Mouse (Mus musculus) liver, embryonic 14.5 days (tissue): ENCODE measurements at regions not wholly inside any gene's neighbourhood (a gene's known extent, or its start where the extent isn't known, plus 50 kb on each side); places are given as distances from the start of the nearest gene placed in this dataset.

Experiments used
- ATAC-seq: fragments of 200-750 bp; cut with Nextera tagmentation; 2 replicates; pipeline ENCODE4 v1.8.0; 2017; ENCODE audit warnings: moderate number of reproducible peaks, mild to moderate bottlenecking, moderate library complexity; ENCODE audit not compliant: insufficient read depth
- DNase-seq, 3 experiments: peaks; one replicate each; pipeline ENCODE4 v3.0.0-alpha.2; 2012 to 2013; ENCODE audit warnings: low read depth in 3 of 3, low spot score in 3 of 3
- H3K27ac ChIP-seq: fragments of 300-500 bp; sonication (generic); 2 replicates; pipeline ENCODE4 v1.5.1; 2014; ENCODE audit warnings: moderate library complexity, mild to moderate bottlenecking, control low read depth, inconsistent platforms
- H3K27me3 ChIP-seq: fragments of 300-500 bp; sonication (generic); 2 replicates; pipeline ENCODE4 v1.6.1; 2014; ENCODE audit warnings: mild to moderate bottlenecking, low read length, moderate library complexity; ENCODE audit not compliant: control insufficient read depth, insufficient read depth
- H3K36me3 ChIP-seq: fragments of 300-500 bp; sonication (generic); replicated peaks from 2 replicates; pipeline ENCODE4 v1.6.1; 2014; ENCODE audit warnings: low read depth; ENCODE audit not compliant: control insufficient read depth, insufficient read depth
- H3K4me1 ChIP-seq, 2 experiments: fragments of 200-500 bp in 1 of 2; fragments of 300-500 bp in 1 of 2; sonication (generic) in 1 of 2; replicated peaks; 2 replicates each; pipeline ENCODE4 v1.6.1; 2012 to 2014; ENCODE audit warnings: antibody characterized with exemption in 1 of 2, inconsistent platforms in 1 of 2, low read length in 1 of 2; ENCODE audit not compliant: control insufficient read depth in 2 of 2, insufficient read depth in 2 of 2
- H3K4me2 ChIP-seq: fragments of 300-500 bp; sonication (generic); 2 replicates; pipeline ENCODE4 v1.6.1; 2014; ENCODE audit warnings: low read depth, mild to moderate bottlenecking, control low read depth, moderate library complexity
- H3K4me3 ChIP-seq, 2 experiments: fragments of 200-500 bp in 1 of 2; fragments of 300-500 bp in 1 of 2; sonication (generic) in 1 of 2; 2 replicates each; pipeline ENCODE4 v1.5.1; 2012 to 2014; ENCODE audit warnings: low read depth in 2 of 2, low read length in 2 of 2, mild to moderate bottlenecking in 2 of 2, control low read depth in 1 of 2, inconsistent platforms in 1 of 2, moderate library complexity in 1 of 2; ENCODE audit not compliant: insufficient read depth in 1 of 2
- H3K9ac ChIP-seq: fragments of 300-500 bp; sonication (generic); replicated peaks from 2 replicates; pipeline ENCODE4 v1.6.1; 2014; ENCODE audit warnings: mild to moderate bottlenecking, control low read depth, moderate library complexity
- H3K9me3 ChIP-seq: fragments of 300-500 bp; sonication (generic); 2 replicates; pipeline ENCODE4 v1.6.1; 2016; ENCODE audit warnings: low read length, mixed read lengths; ENCODE audit not compliant: control insufficient read depth
- CTCF ChIP-seq: IDR thresholded peaks from 2 replicates; pipeline ENCODE4 v1.5.1; 2016; ENCODE audit warnings: antibody characterized with exemption, low read depth, control low read depth
- EP300 ChIP-seq: IDR thresholded peaks from 2 replicates; pipeline ENCODE4 v1.6.1; 2016; ENCODE audit warnings: antibody characterized with exemption, low read depth
- WGBS: fragments of 180-500 bp; shearing (Covaris S2); extraction: QIAGEN DNeasy Blood & Tissue Kit; methylation state at CpG from one replicate; pipeline ENCODE4 v1.1.7; 2014; ENCODE audit not compliant: insufficient replicate concordance; 5-methylcytosine and 5-hydroxymethylcytosine counted together

DNA sequence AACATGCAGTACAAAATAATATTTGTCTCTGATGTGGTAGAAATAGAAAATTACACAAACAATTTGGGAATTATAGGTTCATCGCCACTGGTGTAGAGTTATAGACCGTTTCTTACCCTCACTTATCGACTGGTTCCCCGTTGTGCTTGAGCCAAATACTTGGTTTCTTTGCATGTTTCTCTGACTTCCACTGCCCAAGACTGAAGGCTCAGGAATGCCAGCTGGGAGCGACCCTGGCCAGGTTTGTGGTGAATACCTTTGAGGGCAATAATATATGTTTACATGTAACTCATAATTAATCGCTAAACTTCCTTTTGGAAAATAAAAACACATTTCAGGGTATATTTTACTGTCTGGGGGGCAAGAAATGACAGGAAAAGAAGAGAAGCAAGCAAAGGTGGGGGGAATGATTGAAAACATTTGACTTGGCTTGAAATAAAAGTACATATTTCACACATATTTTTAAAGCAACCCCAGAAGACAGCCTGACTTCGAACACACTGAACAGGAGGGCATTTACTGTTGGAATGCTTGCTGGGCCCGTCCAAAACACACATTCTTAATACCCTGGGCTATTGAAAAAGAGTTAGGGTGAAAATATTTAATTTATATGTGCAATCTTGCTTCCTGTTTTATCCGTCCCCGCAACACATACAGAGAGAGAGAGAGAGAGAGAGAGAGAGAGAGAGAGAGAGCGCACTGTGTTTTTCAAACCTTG is 75.3 kb upstream of the Ccn2 start:
- no peaks in the 10 kb centered on the region for H3K9me3 ChIP-seq
- H3K4me1 ChIP-seq = no peaks in the 10 kb centered on the region
- no peak for ATAC-seq
- H3K4me2 ChIP-seq = no peak overlapping the region
- H3K27ac ChIP-seq = no peak overlapping the region
- TF ChIP-seq EP300 (no peak), CTCF (no peak)
- no peak overlapping the region for H3K4me3 ChIP-seq
- no peaks in the 10 kb centered on the region for H3K27me3 ChIP-seq
- H3K36me3 ChIP-seq = no peaks in the 10 kb centered on the region
- no peak overlapping the region for H3K9ac ChIP-seq
- 70% methylated on average over 11 of the region's 11 CpGs for WGBS
- no peak for DNase-seq

DNA sequence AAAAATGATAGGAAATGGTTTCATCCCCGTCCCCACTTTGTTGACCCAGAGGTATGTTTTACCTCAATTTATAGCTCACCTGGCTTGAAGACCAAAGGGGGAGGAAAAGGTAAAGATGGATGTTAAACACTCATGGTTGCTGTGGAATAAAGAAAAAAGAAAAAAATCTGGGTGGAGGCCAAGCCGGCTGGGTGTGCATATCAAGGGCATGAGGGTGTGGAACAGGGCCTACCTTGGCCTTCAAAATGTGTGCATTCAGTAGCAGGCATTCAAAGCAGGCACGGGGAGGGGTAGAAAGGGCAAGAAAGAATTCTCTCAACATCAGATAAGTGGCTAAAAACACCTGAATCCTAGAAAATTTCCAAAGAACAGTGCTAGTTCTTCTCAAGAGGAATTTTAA is 74.7 kb upstream of the Ccn2 start:
- WGBS = 55% methylated on average over 3 of the region's 3 CpGs
- no peak overlapping the region for H3K27ac ChIP-seq
- no peaks in the 10 kb centered on the region for H3K9me3 ChIP-seq
- H3K4me2 ChIP-seq = no peak overlapping the region
- no peak overlapping the region for H3K9ac ChIP-seq
- no peak overlapping the region for H3K4me3 ChIP-seq
- no peak for ATAC-seq
- DNase-seq = no peak
- no peaks in the 10 kb centered on the region for H3K4me1 ChIP-seq
- TF ChIP-seq CTCF = no peak
- no peak for TF ChIP-seq EP300
- no peaks in the 10 kb centered on the region for H3K27me3 ChIP-seq
- no peaks in the 10 kb centered on the region for H3K36me3 ChIP-seq

DNA sequence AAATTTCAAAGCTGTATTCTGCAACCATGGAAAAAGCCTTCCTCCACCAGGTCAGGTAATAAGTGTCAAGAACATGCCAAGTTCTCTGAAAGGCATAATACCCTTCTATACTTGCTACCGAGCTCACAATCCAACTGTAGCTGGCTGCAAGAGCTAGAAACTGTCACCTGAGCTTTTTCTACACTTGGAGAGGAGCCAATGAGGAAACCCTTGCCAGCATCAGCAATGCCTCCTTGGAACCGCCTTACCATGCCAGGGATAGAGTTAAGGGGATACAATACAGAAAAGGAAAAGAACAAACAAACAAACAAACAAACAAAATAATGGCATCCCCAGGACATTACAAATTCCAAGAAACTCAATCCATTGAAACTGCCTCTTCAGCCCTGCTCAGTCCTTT is 62.5 kb upstream of the Ccn2 start:
- no peak overlapping the region for H3K9ac ChIP-seq
- H3K4me3 ChIP-seq = no peak overlapping the region
- H3K4me1 ChIP-seq = no peaks in the 10 kb centered on the region
- H3K36me3 ChIP-seq = no peaks in the 10 kb centered on the region
- no peak overlapping the region for H3K4me2 ChIP-seq
- no peaks in the 10 kb centered on the region for H3K27me3 ChIP-seq
- no peak overlapping the region for H3K27ac ChIP-seq
- DNase-seq = no peak
- ATAC-seq = no peak
- TF ChIP-seq EP300 (no peak), CTCF (no peak)
- 59% methylated on average over 2 of the region's 2 CpGs for WGBS
- H3K9me3 ChIP-seq = no peaks in the 10 kb centered on the region

DNA sequence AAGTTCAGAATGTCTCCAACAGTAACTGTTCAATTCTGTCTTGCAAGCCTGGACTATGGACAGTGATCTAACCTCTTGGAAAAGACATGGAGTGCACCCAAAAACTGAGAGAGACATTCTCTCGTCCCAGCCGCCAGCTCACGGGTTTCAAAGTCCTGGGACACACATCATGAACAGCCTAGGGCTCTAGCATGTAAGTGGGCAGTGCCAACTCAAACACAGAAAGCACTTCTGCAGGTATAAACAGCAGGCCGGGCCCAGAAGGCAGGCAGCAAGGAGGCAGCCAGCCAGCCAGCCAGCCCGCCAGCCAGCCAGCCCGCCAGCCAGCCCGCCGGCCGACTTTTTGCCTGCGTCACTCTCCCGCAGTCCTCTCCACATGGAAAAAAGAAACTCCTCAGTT is 60.3 kb upstream of the Ccn2 start:
- DNase-seq (no peak), ATAC-seq (no peak)
- no peaks in the 10 kb centered on the region for H3K9me3 ChIP-seq
- H3K27ac ChIP-seq = no peak overlapping the region
- no peak for TF ChIP-seq EP300
- no peak for TF ChIP-seq CTCF
- no peak overlapping the region for H3K4me2 ChIP-seq
- no peaks in the 10 kb centered on the region for H3K4me1 ChIP-seq
- no peaks in the 10 kb centered on the region for H3K36me3 ChIP-seq
- no peak overlapping the region for H3K4me3 ChIP-seq
- H3K9ac ChIP-seq = no peak overlapping the region
- WGBS = 77% methylated on average over 11 of the region's 11 CpGs
- no peaks in the 10 kb centered on the region for H3K27me3 ChIP-seq

DNA sequence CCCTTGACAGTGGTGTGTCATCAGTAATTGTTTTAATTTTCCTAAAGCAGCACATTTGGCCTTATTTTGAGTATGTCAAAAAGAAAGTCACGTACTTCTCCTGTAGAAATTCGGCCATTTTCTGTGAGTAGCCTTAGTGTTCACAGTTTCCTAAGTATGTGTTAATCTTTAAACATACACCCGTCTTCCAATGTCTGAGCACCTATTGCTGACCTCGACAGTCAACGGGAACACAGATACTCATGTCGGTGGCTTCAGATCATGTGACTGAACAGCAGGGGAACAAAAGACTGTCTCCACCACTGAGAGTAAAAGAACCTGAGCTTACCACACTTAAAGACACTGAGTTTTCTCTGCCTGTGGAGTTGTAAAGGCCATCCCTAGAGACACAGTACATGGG is 59.8 kb upstream of the Ccn2 start:
- TF ChIP-seq EP300 = no peak
- TF ChIP-seq CTCF = no peak
- H3K4me3 ChIP-seq = no peak overlapping the region
- no peak overlapping the region for H3K27ac ChIP-seq
- no peaks in the 10 kb centered on the region for H3K36me3 ChIP-seq
- H3K4me1 ChIP-seq = no peaks in the 10 kb centered on the region
- H3K9ac ChIP-seq = no peak overlapping the region
- ATAC-seq = no peak
- no peaks in the 10 kb centered on the region for H3K27me3 ChIP-seq
- no peaks in the 10 kb centered on the region for H3K9me3 ChIP-seq
- no peak overlapping the region for H3K4me2 ChIP-seq
- WGBS = 64% methylated on average over 6 of the region's 6 CpGs
- no peak for DNase-seq
